Mouse (Mus musculus) kidney, adult 2 months (tissue): ENCODE measurements around the gene Grm5.

Experiments used
- CTCF ChIP-seq: fragments of 200-500 bp; conservative IDR thresholded peaks from 2 replicates; pipeline ENCODE4 v1.5.1; 2011; ENCODE audit warnings: low read depth, mild to moderate bottlenecking, control low read depth, low read length, moderate library complexity, mixed read lengths; ENCODE audit not compliant: insufficient read depth, insufficient read length
- POLR2A ChIP-seq: fragments of 200-500 bp; IDR thresholded peaks from one replicate; pipeline ENCODE4 v1.6.1; 2011; ENCODE audit warnings: low read depth, low read length, control low read depth

DNA sequence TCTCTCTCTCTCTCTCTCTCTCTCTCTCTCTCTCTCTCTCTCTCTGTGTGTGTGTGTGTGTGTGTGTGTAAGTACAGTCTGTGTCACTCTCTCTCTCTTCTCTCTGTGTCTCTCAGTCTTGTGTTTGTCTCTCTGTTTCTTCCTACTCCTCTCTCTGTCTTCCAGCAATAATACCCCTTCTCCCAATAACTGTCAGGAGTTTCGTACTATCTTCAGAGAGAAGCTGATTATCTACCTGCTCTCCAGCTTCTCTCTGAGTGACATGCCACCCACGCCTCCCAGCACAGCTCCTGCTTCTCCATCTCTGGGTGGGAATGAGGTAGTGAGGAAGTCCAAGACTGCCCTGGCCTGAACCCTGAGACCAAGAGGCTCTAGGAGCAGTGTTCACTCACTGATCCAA lies at the start of gene Grm5:
- TF ChIP-seq CTCF: no peak
- no peak for TF ChIP-seq POLR2A
